Mouse (Mus musculus) left cerebral cortex, adult 11 months (tissue): ENCODE data around the gene Adgre5.

Experiments used
- DNase-seq: peaks from one replicate; pipeline ENCODE4 v3.0.0; 2022; ENCODE audit warnings: low spot score

The Adgre5 gene

DNA sequence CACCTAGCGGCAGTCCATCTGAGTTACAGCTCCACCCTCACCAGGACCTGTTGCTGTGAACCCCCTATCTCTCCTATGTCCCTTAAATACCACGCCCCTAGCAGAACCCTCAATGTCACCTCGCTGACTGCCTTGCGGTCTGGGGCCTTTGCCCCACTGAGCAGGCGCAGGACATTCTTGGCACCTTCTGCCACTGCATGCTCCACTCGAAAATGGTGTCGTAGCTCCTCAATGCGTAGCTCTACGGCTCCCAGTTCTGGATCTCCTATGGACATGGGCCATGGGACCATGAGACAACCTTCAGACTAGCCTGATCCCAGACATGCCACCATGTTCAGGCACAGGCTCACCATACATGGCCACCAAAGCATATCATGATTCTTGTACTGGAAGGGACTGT, 56.6 kb downstream of the Adgre5 start:
- DNase-seq = no peak

DNA sequence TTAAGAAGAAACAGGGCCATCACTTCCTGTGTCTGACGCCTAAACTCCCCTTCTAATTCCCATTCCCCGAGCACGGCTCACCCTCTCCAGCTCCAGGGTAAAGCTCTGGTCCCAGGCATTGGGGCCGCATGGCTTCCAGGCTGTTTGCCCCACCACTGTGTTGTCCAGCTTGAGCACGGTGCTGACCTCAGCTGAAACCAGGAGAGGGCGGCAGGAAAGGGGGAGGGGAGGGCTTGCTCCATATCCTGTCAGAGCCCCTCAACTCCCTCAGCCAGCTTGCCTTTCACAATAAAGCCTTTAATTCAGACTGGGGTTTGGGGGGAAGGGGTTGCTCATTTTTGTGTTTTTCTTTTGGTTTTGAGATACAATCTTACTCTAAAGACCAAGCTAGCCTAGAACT, 60.0 kb downstream of the Adgre5 start:
- no peak for DNase-seq

GRCm38 (mm10) chr8:83680603-83681002, 60.5 kb downstream of the Adgre5 start:
- no peak for DNase-seq

DNA sequence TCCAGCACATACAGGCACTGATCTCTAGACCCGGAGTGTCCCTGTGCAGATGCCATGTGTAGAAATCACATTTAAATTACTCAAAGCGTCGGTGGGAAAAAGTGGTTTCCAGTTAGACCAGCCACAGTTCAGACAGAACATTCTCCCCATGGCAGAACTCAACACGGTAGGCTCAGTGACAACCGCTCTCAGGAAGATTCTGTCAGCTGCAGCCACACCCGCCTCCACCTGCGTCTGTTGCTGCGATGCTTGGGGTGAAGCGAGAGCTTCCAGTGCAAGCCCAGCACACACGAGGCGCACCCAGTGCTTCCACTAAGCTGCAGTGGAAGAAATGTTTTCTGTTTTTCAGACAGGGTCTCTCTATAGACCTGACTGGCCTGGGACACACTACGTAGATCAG, 61.3 kb downstream of the Adgre5 start:
- DNase-seq = no peak

DNA sequence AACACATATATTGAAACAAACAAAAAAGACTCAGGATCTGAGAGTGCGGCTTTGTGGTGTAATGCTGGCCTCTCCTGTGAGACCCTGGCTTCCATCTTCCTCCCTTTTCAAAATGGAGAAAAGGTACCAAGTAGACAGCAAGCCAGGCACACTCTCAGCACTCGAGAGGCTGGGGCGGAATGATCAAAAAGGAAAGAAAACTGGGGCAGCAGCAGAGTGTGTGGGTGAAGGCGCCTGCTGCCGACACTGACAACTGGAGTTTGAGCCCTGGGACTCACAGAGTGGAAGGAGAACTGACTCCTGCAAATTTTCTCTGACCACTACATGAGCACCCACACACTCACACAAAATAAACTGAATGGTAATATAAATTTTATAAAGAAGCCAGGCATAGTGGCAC, 66.6 kb downstream of the Adgre5 start:
- DNase-seq = no peak
